Mouse (Mus musculus) liver, postnatal 0 days (tissue): ENCODE results near the gene Ddx28. TPM values are rescaled to one million over a fixed set of nuclear protein-coding genes. Genes with fewer than 3 reads are reported as not detected.
"Not testable (repeated sequence)": the region's sequence is repeated elsewhere in the genome, so short reads cannot be mapped to it uniquely, and the experiment has no call there.

Source experiments
- ATAC-seq: fragments of 200-750 bp; cut with Nextera tagmentation; 2 replicates; pipeline ENCODE4 v1.8.0; 2017; ENCODE audit warnings: mild to moderate bottlenecking, moderate library complexity
- DNase-seq: peaks from one replicate; pipeline ENCODE4 v3.0.0-alpha.2; 2016
- H3K27ac ChIP-seq: fragments of 300-500 bp; sonication (generic); 2 replicates; pipeline ENCODE4 v1.5.1; 2014; ENCODE audit warnings: antibody characterized with exemption, moderate library complexity, mild to moderate bottlenecking, low read depth
- H3K27me3 ChIP-seq: fragments of 300-500 bp; sonication (generic); 2 replicates; pipeline ENCODE4 v1.6.1; 2014; ENCODE audit warnings: low read length, control low read depth, mixed read lengths; ENCODE audit not compliant: insufficient read depth
- H3K36me3 ChIP-seq: fragments of 300-500 bp; sonication (generic); replicated peaks from 2 replicates; pipeline ENCODE4 v1.6.1; 2014; ENCODE audit warnings: mild to moderate bottlenecking, control low read depth, low read length, moderate library complexity, mixed read lengths; ENCODE audit not compliant: insufficient read depth
- H3K4me1 ChIP-seq: fragments of 300-500 bp; sonication (generic); 2 replicates; pipeline ENCODE4 v1.6.1; 2014; ENCODE audit warnings: antibody characterized with exemption, mild to moderate bottlenecking, control low read depth; ENCODE audit not compliant: insufficient read depth
- H3K4me2 ChIP-seq: fragments of 300-500 bp; sonication (generic); 2 replicates; pipeline ENCODE4 v1.6.1; 2014; ENCODE audit warnings: low read depth, mild to moderate bottlenecking, low read length, moderate library complexity, mixed read lengths
- H3K4me3 ChIP-seq: fragments of 300-500 bp; sonication (generic); 2 replicates; pipeline ENCODE4 v1.5.1; 2014; ENCODE audit warnings: low read depth, low read length
- H3K9ac ChIP-seq: fragments of 300-500 bp; sonication (generic); replicated peaks from 2 replicates; pipeline ENCODE4 v1.6.1; 2014; ENCODE audit warnings: mild to moderate bottlenecking, moderate library complexity
- H3K9me3 ChIP-seq: fragments of 300-500 bp; sonication (generic); 2 replicates; pipeline ENCODE4 v1.6.1; 2016; ENCODE audit warnings: mild to moderate bottlenecking, control low read depth, low read length, mixed read lengths
- CTCF ChIP-seq: sonication (generic); IDR thresholded peaks from 2 replicates; pipeline ENCODE4 v1.5.1; 2016; ENCODE audit warnings: antibody characterized with exemption, low read depth
- EP300 ChIP-seq: IDR thresholded peaks from 2 replicates; pipeline ENCODE4 v1.6.1; 2016; ENCODE audit warnings: antibody characterized with exemption, low read depth, mild to moderate bottlenecking
- WGBS: fragments of 180-500 bp; shearing (Covaris S2); extraction: QIAGEN DNeasy Blood & Tissue Kit; methylation state at CpG from one replicate; pipeline ENCODE4 v1.1.7; 2014; ENCODE audit not compliant: insufficient replicate concordance; 5-methylcytosine and 5-hydroxymethylcytosine counted together
- polyA plus RNA-seq: library from polyadenylated mRNA; unstranded; fragments of >200 nt; fragmentation: Nextera tagmentation; extraction: Ambion mirVana; gene quantifications from 2 replicates; pipeline ENCODE4 v1.2.1, GENCODE M21; 2015

Gene Ddx28
- polyA plus RNA-seq, 1 experiment from 2014 or later: 14.7 TPM

GRCm38 (mm10) chr8:106022483-106022882, 10.8 kb upstream of the Ddx28 start:
- no peak overlapping the region for H3K27ac ChIP-seq
- H3K27me3 ChIP-seq: no peaks in the 10 kb centered on the region
- H3K36me3 ChIP-seq: 0 out of 2 replicates have a peak, but pooled peaks cover 4% of the 10 kb centered on the region
- TF ChIP-seq EP300: no peak
- peak; percentile 99 for TF ChIP-seq CTCF
- no peaks in the 10 kb centered on the region; the same call in 1 of the 2 replicates for H3K4me1 ChIP-seq
- no peak overlapping the region for H3K4me3 ChIP-seq
- no peak overlapping the region for H3K4me2 ChIP-seq
- ATAC-seq (peak; percentile 74), DNase-seq (peak; percentile 86)
- no peaks in the 10 kb centered on the region for H3K9me3 ChIP-seq
- H3K9ac ChIP-seq: no peak overlapping the region

- Histone ChIP-seq H3K4me3 (no peak overlapping the region), H3K27me3 (no peaks in the 10 kb centered on the region), H3K4me1 (no peaks in the 10 kb centered on the region; the same call in 1 of the 2 replicates), H3K9ac (no peak overlapping the region), H3K27ac (no peak overlapping the region), H3K36me3 (no peaks in the 10 kb centered on the region; the same call in 1 of the 2 replicates), H3K4me2 (no peak overlapping the region), H3K9me3 (no peaks in the 10 kb centered on the region)
- WGBS: 61% methylated on average over 3 of the region's 3 CpGs
- DNase-seq (no peak), ATAC-seq (no peak)
- TF ChIP-seq EP300: no peak
- TF ChIP-seq CTCF: no peak
These were observed 6.4 kb upstream of the Ddx28 start for GRCm38 (mm10) chr8:106018039-106018438.

- no peaks in the 10 kb centered on the region; the same call in 1 of the 2 replicates for H3K36me3 ChIP-seq
- 50% methylated on average over 7 of the region's 7 CpGs for WGBS
- no peaks in the 10 kb centered on the region; the same call in none of the 2 replicates for H3K4me1 ChIP-seq
- no peak overlapping the region for H3K27ac ChIP-seq
- no peak overlapping the region for H3K4me3 ChIP-seq
- ATAC-seq: no peak
- no peak for DNase-seq
- H3K9me3 ChIP-seq: no peaks in the 10 kb centered on the region
- H3K4me2 ChIP-seq: no peak overlapping the region
- no peak overlapping the region for H3K9ac ChIP-seq
- H3K27me3 ChIP-seq: no peaks in the 10 kb centered on the region
- TF ChIP-seq EP300: no peak
- no peak for TF ChIP-seq CTCF
These were observed 5.4 kb upstream of the Ddx28 start for GRCm38 (mm10) chr8:106017130-106017529.

- Histone ChIP-seq H3K9ac (no peak overlapping the region), H3K36me3 (no peaks in the 10 kb centered on the region; the same call in 1 of the 2 replicates), H3K9me3 (no peaks in the 10 kb centered on the region), H3K4me3 (no peak overlapping the region), H3K4me1 (peaks cover 3% of the 10 kb centered on the region), H3K27me3 (no peaks in the 10 kb centered on the region), H3K27ac (no peak overlapping the region), H3K4me2 (no peak overlapping the region)
- no peak for TF ChIP-seq CTCF
- TF ChIP-seq EP300: no peak
- ATAC-seq: no peak
- no peak for DNase-seq
- 78% methylated on average over 6 of the region's 6 CpGs for WGBS
These were observed 4.6 kb upstream of the Ddx28 start for GRCm38 (mm10) chr8:106016284-106016683.

GRCm38 (mm10) chr8:106012203-106012602, 521 bp upstream of the Ddx28 start:
- Histone ChIP-seq H3K4me1 (peaks cover 18% of the 10 kb centered on the region), H3K27ac (peak overlapping the region; percentile 82), H3K4me2 (peak overlapping the region; percentile 94), H3K4me3 (peak overlapping the region; percentile 72), H3K9ac (peak overlapping the region; percentile 80)
- H3K36me3 ChIP-seq, ATAC-seq, H3K27me3 ChIP-seq, H3K9me3 ChIP-seq, DNase-seq: not testable (repeated sequence)
- TF ChIP-seq EP300: peak; percentile 43; the same call in 1 of the 2 replicates
- 55% methylated on average over 8 of the region's 8 CpGs for WGBS

GRCm38 (mm10) chr8:106010748-106011642, 687 bp downstream of the Ddx28 start:
- TF ChIP-seq CTCF: no peak; the same call in 1 of the 2 replicates
- peak; percentile 37; the same call in 1 of the 2 replicates for TF ChIP-seq EP300
- ATAC-seq (peak; percentile 92), DNase-seq (peak; percentile 94)
- Histone ChIP-seq H3K27me3 (no peaks in the 10 kb centered on the region), H3K9ac (peak overlapping the region; percentile 80), H3K4me2 (peak overlapping the region; percentile 94), H3K9me3 (no peaks in the 10 kb centered on the region), H3K4me1 (peaks cover 18% of the 10 kb centered on the region), H3K36me3 (no peaks in the 10 kb centered on the region), H3K27ac (peak overlapping the region; percentile 82), H3K4me3 (peak overlapping the region; percentile 72)
- WGBS: under 1% methylated on average over 68 of the region's 74 CpGs
